Mouse (Mus musculus) cerebellum, postnatal 4 days (tissue): ENCODE measurements at regions not wholly inside any gene's neighbourhood (a gene's known extent, or its start where the extent isn't known, plus 50 kb on each side); places are given as distances from the start of the nearest gene placed in this dataset.

Experiments used
- DNase-seq, 2 experiments: peaks; one replicate each; pipeline ENCODE4 v3.0.0; 2022; ENCODE audit warnings: low spot score in 2 of 2, mixed read lengths in 1 of 2

GRCm38 (mm10) chr17:45240963-45241543 lies 192.5 kb downstream of the Cdc5l start:
- DNase-seq: no peak

GRCm38 (mm10) chr17:45240545-45240944 lies 193.0 kb downstream of the Cdc5l start:
- DNase-seq: no peak

- no peak for DNase-seq
Measured at GRCm38 (mm10) chr17:45237246-45237645, 196.3 kb downstream of the Cdc5l start.

GRCm38 (mm10) chr17:45235401-45235800 lies 198.1 kb downstream of the Cdc5l start:
- no peak for DNase-seq

DNA sequence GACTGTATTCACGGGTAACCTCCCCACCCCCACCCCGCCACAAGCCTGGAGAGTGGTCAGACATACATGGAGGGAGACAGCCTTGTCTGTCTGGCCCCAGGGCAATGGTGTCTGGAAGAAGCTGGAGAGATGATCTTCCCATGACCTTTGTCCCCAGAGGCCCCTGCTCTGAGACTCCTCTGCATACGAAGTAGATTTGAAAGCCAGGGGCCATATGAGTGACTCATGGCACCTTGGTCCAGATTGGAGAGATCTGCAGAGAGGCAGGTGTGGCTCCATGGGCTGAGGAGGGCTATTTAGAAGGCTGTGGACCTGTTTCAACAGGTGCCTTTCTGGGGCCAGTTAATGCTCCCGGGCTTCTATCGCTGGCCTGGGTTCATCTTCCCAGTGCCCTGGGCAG lies 200.7 kb downstream of the Cdc5l start:
- no peak for DNase-seq

DNA sequence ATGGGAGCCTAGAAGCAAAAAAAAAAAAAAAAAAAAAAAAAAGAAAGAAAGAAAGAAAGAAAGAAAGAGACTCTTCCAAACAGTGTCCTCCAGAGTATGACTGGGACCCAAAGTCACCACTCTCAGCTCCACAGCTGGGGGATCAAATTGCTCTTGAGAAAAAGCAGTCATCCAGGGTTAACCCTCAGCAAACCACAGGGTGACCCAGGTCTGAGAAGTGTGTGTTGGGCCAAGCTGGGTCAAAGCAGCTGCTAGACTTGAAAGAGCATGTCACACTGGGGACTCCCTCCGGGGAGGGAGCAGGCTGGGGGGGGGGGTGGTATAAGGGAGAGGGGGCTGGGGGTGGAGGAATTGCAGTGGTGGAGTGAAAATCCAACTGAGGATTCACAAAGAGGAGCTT lies 206.3 kb downstream of the Cdc5l start:
- no peak for DNase-seq

GRCm38 (mm10) chr17:45226486-45226885 lies 207.1 kb downstream of the Cdc5l start:
- DNase-seq: no peak

- no peak for DNase-seq
Measured at GRCm38 (mm10) chr17:45221625-45222024, 211.9 kb downstream of the Cdc5l start.

- no peak for DNase-seq
Measured at GRCm38 (mm10) chr17:45217126-45217525, 216.4 kb downstream of the Cdc5l start.

DNA sequence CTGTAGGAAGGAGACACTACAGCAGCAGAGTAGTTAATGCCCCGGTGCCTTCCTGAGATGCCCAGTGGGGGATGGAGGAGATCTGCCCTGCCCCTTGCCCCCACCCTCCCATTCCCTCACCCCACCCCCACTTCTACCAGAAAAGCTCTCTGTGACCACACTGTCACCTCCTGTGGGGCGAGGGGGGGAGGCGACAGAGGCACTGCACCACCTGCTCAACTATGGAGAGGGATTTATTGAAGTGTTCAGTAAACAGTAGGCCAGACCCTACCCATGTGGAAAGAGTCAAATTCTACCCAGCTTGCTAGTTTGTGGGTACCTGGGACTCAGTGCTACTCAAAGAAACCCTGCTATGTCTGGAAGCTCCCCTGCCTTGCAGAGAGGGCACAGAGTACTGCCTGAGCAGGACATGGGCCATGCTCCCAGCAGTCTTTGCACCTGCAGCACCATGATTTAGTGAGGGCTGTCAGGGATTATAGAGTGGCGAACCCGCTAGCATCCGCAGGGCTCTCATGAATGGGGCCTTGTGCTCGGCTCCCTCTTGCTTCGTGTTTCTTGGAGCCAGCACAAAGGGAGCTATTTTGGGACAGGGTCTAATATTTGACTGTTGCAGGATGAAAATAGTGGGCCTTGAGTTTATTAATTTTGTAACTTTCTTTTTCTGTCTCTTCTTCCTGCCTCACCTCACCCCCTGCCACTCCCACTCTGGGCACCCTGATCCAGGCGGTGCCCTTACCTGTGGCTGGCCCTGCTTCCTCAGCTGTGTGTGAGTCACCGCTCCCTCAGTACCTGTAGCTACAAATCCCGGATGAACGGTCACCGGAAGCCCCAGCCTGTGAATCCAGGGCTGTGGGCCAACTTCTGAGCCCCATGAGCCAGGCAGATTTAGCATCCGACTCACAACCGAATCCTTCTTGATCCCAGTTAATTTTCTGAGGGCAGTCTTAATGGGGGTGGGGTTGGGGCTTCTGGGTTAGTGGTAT lies 218.2 kb downstream of the Cdc5l start:
- DNase-seq: no peak

DNA sequence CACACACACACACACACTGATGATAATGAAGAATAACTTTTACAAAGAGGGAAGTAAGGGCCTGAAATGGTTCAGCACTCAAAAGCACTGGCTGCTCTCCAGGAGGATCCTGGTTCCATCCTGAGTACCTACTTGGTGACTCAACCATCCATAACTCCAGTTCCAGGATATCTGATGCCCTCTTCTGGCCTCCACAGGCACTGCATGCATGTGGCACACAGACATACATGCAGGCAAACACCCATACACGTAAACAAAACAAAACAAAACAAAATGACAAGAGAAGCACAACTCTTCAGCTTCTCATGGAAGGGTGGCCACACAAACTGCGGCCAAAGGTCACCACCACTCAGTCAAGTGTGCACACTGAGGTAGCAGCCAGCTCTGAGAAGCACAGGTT lies 222.6 kb downstream of the Cdc5l start:
- no peak for DNase-seq

- no peak for DNase-seq
Measured at GRCm38 (mm10) chr17:45209387-45209663, 224.2 kb downstream of the Cdc5l start.

DNA sequence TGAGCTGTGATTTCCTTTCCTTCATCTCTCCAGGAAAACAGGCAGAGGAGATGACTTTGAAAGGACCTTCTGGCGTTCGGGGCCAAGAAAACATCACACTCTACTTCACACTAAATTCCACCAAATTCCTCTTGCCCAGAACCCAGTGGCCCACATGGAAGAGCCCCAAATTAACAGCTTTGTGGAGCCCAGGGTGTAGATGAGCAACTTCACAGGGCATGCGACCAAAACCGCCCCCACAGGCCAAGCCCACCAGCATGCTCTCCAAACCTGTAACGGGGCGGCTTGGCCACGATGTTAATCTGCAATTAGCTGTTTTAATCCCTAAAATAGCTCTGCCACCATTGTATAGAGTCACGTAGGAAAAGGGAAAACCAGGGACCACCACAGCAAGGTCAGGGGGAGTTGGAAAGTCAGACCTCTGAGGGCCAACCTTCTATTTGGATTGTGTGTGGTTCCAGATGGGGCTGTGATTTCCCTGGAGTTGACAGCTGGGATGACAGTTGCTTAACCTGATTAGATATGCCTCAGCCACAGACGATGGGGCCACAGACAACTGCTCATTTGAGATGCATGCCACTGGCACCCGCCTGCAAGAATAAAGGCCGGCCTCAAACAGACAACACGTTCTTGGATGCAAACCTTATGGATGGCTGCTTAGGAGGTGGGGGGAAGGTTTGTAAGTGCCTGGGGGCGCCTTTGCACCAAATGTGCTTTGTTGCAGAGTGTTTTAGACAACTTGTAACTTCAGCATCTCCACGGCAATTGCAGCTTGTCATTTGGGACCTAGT lies 224.7 kb downstream of the Cdc5l start:
- peak in 1 of 2 experiments; percentile 38 for DNase-seq

DNA sequence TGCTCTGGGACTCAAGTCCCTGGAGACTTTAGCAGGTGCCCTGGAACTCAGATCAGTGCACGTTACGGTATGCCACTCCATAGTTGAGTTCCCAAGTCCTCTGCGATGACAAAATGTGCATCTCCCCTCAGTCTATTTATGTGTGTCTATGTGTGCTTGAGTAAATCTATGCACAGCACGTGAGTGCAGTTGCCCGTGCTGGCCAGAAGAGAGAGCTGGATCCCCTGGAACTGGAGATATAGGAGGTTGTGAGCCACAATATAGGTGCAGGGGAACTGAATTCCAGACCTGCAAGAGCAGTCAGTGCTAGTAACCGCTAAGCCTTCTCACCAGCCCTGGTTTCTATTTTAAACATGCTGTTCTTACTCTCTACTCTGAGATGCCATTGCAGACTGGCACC lies 237.8 kb downstream of the Cdc5l start:
- no peak for DNase-seq

DNA sequence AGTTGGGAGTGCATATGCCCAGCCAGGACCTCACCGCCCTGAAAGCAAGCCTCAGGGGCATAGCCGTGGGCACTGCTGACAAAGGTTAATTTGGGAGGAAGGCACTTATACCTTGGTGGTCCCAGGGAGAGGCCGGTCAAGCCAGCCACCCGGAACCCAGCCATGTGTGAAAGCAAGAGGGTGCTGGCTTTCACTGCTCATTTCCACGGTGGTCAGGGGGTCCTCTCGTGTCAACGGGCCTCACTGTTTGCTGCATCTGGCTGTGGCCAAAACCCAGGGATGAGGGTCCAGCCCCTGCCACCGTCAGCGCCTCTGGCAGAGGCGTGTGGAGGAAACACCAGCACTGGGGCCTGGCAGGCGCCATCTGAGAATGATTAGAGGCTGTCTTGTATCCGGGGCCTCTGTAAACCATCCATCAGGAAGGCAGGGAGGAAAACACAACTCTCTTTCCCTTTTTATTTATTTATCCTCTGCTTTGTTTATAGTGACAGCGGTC lies 238.7 kb downstream of the Cdc5l start:
- DNase-seq: no peak

GRCm38 (mm10) chr17:45193456-45194025 lies 240.0 kb downstream of the Cdc5l start:
- no peak for DNase-seq

- DNase-seq: no peak
Measured at GRCm38 (mm10) chr17:45187402-45187801, 246.1 kb downstream of the Cdc5l start.

GRCm38 (mm10) chr17:45176340-45176739 lies 257.2 kb downstream of the Cdc5l start:
- DNase-seq: no peak

GRCm38 (mm10) chr17:45169257-45169994 lies 264.1 kb downstream of the Cdc5l start:
- DNase-seq: no peak
